Mouse (Mus musculus): ENCODE data around the gene BC035947. TPM values are rescaled to one million over a fixed set of nuclear protein-coding genes. Genes with fewer than 3 reads are reported as not detected.

Gene BC035947
- polyA plus RNA-seq, 1 experiment from 2014 or later, result 0.35 TPM

Other genes starting within 250 kb of the BC035947 start
- 1.5 and 2.5 TPM in 2 replicates for gene Sgpp2, start 201.8 kb downstream of the BC035947 start, polyA plus RNA-seq (2016; fragmentation: Nextera tagmentation; extraction: Ambion mirVana)
- gene Farsb, start 23.3 kb downstream of the BC035947 start, polyA plus RNA-seq (2016; fragmentation: Nextera tagmentation; extraction: Ambion mirVana), result 120 and 129 TPM in 2 replicates
- gene Mogat1, start 1.2 kb downstream of the BC035947 start, polyA plus RNA-seq (2016; fragmentation: Nextera tagmentation; extraction: Ambion mirVana), result 0.48 TPM in 1 of 2 replicates, not detected in the other
- 83.2 and 96.6 TPM in 2 replicates for gene Acsl3, start 145.7 kb upstream of the BC035947 start, polyA plus RNA-seq (2016; fragmentation: Nextera tagmentation; extraction: Ambion mirVana)
- gene Utp14b, start 145.9 kb upstream of the BC035947 start, polyA plus RNA-seq (2016; fragmentation: Nextera tagmentation; extraction: Ambion mirVana), result 3.8 and 4.0 TPM in 2 replicates